Mouse (Mus musculus) ovary, postnatal 36 days (tissue): Measurements from ENCODE around the gene Agbl2.

ENCODE experiments used
- DNase-seq: peaks from one replicate; pipeline ENCODE4 v3.0.0; 2022; ENCODE audit warnings: low spot score, mixed read lengths

The Agbl2 gene

DNA sequence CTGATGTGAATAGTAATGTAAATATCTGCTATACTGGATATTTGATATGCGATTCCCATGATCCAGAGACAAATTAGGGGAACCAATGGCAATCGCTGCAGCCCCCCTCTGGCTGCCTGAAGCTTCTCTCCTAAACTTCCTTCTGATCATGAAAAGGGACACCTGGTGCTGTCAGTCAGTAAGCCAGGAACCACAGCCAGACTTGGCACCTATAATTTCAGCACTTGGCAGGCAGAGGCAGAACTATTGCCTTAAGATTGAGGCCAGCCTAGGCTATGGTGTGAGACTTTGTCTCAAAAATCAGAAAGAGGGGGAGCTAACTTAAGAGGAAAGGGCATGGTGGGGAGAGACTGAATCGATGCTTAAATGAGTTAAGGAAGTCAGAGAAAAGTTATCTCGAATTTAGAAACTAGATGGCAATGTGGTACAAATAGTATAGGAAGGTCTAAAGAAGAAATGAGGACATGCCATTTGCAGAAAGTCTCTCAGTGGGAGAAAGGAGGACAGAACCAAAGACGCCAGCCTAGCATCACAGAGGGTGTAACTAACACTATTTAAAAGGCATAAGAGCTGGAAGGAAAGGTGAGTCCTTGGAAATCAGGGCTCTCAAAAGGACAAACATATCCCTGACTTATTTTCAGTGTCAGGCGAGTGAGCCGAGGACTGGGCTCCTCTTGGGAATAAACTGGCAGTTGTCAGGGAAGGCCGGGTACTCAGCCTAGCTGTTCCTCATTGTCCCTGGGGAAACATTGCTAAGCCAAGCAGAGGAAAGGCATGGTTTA, 88.8 kb downstream of the Agbl2 start:
- DNase-seq = no peak

DNA sequence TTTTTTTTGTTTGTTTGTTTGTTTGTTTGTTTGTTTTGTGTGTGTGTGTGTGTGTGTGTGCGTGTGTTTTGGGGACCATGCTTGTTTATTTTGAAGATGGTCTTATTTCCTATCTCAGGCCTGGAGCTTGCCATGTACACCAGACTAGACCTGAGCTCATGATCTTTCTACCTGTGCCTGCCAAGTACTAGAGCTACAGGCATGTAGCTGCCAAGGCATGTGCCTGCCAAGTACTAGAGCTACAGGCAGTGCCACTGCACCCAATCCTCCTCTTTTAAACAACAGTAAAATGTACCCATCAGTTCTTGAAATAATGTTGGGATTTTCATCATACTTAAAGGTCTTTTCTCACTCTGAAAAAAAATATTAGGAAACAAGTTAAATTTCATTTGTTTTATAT, 91.5 kb downstream of the Agbl2 start:
- DNase-seq = no peak

DNA sequence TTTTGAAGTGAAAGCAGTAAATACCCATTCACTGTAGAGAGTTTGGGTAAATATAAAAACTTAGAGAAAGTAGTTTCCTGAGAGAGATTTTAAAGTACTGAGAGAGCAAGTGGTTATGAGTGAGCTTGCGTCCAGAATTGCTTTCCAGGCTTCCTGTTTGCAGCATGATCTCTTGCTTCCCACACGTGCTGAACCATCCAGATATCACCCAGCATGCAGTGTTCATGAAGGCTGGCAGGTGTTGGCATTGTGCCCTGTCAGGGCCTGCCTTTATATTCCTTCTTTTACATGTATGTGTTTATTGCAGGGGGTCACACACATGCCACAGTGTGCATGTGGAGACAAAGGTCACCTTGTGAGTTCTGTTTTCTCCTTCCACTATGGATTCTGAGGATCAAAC, 92.7 kb downstream of the Agbl2 start:
- DNase-seq = no peak

DNA sequence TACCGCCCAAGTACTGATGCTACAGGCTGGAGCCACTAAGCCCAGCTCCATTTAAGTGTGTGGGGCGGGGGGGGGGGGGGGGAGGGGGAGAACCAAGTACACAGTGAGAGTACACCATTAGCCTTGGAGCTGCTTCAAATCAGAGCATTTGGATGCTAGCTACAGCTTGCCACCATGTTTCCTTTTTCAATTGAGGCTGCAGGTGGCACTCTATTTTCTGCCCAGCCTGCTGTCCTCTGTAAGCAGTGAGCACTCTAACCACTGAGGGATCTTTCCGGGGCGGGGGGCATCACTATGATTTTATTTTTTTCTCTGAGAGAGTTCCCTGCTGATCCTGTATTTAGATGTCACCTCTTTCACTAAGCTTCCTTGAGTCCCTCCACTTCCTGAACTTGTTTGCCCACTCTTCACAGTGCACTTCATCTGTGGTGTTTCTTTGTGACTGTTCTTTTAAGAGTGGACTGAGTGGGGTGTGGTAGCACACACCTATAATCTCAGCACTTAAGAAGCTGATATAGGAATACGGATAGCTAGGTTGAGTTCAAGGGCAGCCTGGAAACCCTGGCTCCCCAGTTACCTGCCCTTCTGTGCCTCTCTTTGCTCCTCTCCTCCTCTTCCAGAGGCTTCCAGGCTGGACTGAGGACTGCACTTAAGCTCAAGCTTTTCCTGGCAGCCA, 95.2 kb downstream of the Agbl2 start:
- DNase-seq = no peak

DNA sequence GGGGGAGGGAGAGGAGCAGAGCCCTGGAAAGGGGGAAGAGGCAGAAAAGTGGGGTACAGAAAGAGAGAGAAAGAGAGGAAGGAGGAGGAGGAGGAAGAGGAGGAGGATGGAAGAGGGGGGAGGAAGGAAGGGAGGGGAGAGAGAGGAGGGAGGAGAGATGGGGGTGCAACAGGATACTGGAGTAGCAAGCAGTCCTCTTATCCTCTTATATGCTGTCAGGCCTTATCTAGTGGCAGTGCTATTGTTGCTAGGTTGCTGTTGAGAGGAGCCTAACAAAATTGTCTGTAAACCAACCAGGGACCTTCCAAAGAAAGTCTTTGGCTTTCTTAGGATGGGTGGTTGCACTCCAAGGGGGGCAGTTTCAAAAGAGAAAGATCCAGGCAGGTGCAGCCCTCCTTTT, 96.9 kb downstream of the Agbl2 start:
- no peak for DNase-seq

DNA sequence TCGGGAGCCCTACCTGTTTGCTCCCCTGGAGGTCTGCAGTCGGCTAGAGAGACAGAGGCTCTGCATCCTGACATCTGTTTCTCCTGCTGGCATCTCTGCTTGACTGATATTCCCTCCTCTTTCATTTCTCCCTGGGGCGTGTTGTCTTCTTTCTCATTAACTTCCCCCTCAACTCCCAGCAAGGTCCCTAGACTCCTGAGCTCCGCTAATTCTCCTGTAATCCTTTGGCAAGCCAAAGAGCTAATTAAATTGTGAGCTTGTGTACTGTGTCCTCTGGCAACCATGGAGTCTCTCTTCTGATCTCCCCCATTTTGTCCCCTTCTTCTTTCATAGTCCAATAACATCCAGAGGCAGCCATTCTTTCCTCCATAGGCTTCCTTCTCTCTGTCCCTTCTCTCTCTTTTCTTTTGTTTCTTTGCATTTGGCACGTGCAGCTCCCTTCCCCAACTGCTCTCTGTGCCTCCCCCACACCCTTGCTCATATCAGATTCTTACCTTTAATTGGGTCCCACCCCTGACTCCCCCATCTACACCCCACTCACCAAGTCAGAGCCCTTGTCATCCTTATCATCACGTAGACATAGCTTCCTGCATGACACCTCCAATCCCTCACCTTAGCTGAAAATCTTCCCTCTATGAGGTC, 97.7 kb downstream of the Agbl2 start:
- DNase-seq = no peak

DNA sequence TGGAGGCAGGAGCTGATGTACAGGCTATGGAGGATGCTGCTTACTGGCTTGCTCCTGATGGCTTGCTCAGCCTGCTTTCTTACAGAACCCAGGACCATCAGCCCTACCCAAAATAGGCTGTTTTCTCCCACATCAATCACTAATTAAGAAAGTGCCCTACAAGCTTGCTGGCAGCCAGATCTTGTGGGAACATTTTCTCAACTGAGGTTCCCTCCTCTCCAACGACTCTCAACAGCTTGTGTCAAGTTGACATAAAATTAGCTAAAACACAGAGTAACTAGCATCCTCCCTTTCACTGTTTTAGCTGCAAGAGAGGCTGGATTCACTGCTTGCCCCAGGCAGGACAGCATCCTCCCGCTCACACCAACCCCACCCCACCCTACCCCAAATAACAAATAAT, 99.3 kb downstream of the Agbl2 start:
- DNase-seq = no peak
